In the genomic region with DNA sequence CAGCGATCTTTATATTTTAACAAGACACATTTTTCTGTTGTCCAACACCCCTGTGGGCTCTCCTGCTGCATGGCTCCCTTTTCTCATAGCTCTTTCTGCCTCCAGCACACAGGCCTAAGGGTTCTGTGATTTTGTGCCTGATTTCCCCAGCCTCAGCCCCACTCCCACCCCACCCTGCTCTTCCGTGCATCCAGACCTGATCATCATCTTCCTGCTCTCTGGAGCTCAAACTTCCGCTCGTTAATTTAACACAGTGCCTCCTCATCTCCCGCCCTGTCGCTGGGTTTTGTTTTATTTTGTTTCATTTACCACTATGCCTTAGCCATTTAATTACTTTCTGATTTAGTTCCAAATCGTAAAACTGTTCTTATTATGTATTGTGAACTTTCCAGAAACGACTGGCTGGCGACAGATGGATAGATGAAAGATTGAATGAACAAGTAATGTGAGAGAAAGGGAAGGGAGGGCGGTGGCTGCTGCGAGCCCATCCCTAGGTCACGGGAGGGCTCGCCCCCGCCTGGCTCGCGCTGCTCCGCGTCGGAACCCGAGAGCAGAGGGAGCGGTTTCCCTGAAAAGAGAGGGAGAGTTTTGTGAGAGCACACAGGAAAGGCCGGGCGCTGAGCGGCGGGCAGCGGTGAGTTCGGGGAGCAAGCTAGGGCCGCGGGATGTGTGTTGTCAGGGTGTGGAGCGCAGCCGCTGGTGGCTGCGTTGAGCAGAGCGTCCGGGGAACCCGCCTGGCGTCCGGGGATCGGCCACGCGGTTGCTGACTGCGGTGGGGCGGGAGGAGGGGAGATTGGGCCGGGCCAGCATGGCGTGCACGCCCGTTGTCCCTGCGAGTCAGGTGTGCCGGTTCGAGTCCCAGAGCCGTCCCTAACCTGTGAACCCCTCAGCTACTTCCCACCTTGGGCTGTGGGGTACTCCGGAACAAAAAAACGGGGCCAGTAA, we compare ENCODE assay signal across 8 mouse cellular contexts. TPM values are rescaled to one million over a fixed set of nuclear protein-coding genes. Genes with fewer than 3 reads are reported as not detected.
DNase-seq lines count a peak whose midpoint lies in the region; ATAC-seq and TF ChIP-seq lines count a peak whose summit lies in the region.

A gene (plus strand): TSS at position 276 of the 945 bp plus-strand sequence.

- TF ChIP-seq CTCF in CH12.LX (conservative IDR thresholded peaks at IDR 0.05 in 1 of 2, IDR thresholded peaks at IDR 0.05 in 1 of 2; ENCODE audit: low read depth in 2 of 2, low read length in 2 of 2) = no peak
- no peak for TF ChIP-seq CTCF in liver, postnatal 0 days (IDR thresholded peaks at IDR 0.05; ENCODE audit: low read depth)

- intact Hi-C loops in heart, postnatal 10 days (cut with DNase I) = loop anchor here (2.0 kb wide), 1 partner anchor 146 kb away; a partner anchor contains a TSS

- dilution Hi-C loops in CH12.LX (cut with MboI; ENCODE audit: extremely low pct_ligation_motif_present, extremely low pct_unique_long_range_greater_than_20kb, low sequenced_read_pairs) = no loop called here

- H3K9ac ChIP-seq in CH12.LX (ENCODE audit: insufficient read depth, low read depth) = peak within 1 kb of the TSS; percentile 60
- H3K9ac ChIP-seq in forebrain, embryonic 13.5 days = peak within 1 kb of the TSS; percentile 82
- peak within 1 kb of the TSS; percentile 71 for H3K9ac ChIP-seq in liver, postnatal 0 days (replicated peaks)
- peak within 1 kb of the TSS; percentile 72 for H3K9ac ChIP-seq in neural tube, embryonic 14.5 days (replicated peaks; ENCODE audit: low read depth, low read length)

- TF ChIP-seq POLR2A in CH12.LX (IDR thresholded peaks at IDR 0.05; ENCODE audit: low read depth, low read length) = peak; percentile 88

- TF ChIP-seq RAD21 in CH12.LX (IDR thresholded peaks at IDR 0.05; ENCODE audit: low read depth, low read length) = no peak

- no peaks in the 10 kb centered on the region; the same call in 1 of the 2 replicates for H3K79me2 ChIP-seq in CH12.LX (replicated peaks; ENCODE audit: control insufficient read depth, extremely low read depth, insufficient read depth, poor library complexity, severe bottlenecking)

- peaks cover 6 to 14% of the 10 kb centered on the region in 2 experiments for H3K36me3 ChIP-seq in CH12.LX (replicated peaks in 1 of 2; ENCODE audit: control insufficient read depth in 1 of 2, insufficient read depth in 1 of 2, low read length in 1 of 2)
- peaks cover 8% of the 10 kb centered on the region for H3K36me3 ChIP-seq in forebrain, embryonic 13.5 days (ENCODE audit: poor library complexity, severe bottlenecking)
- 0 out of 2 replicates have a peak, but pooled peaks cover 5% of the 10 kb centered on the region for H3K36me3 ChIP-seq in liver, postnatal 0 days (replicated peaks; ENCODE audit: insufficient read depth, low read length)
- peaks cover 6% of the 10 kb centered on the region; the same call in 1 of the 2 replicates for H3K36me3 ChIP-seq in neural tube, embryonic 14.5 days (ENCODE audit: control insufficient read depth, insufficient read depth, low read length)

- ATAC-seq in forebrain, embryonic 13.5 days = peak; percentile 96
- peak; percentile 97 for ATAC-seq in liver, postnatal 0 days
- peak; percentile 95 for ATAC-seq in neural tube, embryonic 14.5 days (ENCODE audit: low read depth)

- TF ChIP-seq EP300 in CH12.LX (IDR thresholded peaks at IDR 0.05; ENCODE audit: low read length) = no peak
- no peak for TF ChIP-seq EP300 in liver, postnatal 0 days (IDR thresholded peaks at IDR 0.05; ENCODE audit: low read depth)

- no peaks in the 10 kb centered on the region for H3K9me3 ChIP-seq in CH12.LX (replicated peaks; ENCODE audit: low read length)
- no peaks in the 10 kb centered on the region for H3K9me3 ChIP-seq in forebrain, embryonic 13.5 days (replicated peaks)
- no peaks in the 10 kb centered on the region for H3K9me3 ChIP-seq in liver, postnatal 0 days (ENCODE audit: low read length)
- no peaks in the 10 kb centered on the region for H3K9me3 ChIP-seq in neural tube, embryonic 14.5 days (ENCODE audit: control insufficient read depth, low read length)

- in situ Hi-C loops in CH12.LX (cut with MboI; ENCODE audit: low pct_ligation_motif_present, low pct_unique_long_range_greater_than_20kb, low sequenced_read_pairs) = no loop called here

- DNase-seq in CH12.LX (ENCODE audit: extremely low read depth) = peak; percentile 80
- peak; percentile 80 for DNase-seq in c-Kit-positive CD71-positive TER-119-positive erythroid progenitor cells, embryonic 14.5 days (ENCODE audit: low spot score)
- DNase-seq in heart, postnatal 10 days = peak; percentile 80 to 88
- peak; percentile 46 for DNase-seq in large intestine, adult 2 months (ENCODE audit: low read depth, low spot score)
- peak; percentile 79 for DNase-seq in liver, postnatal 0 days
- peak; percentile 82 for DNase-seq in testis, postnatal 10 days (ENCODE audit: low spot score)

- no peaks in the 10 kb centered on the region for H3K27me3 ChIP-seq in CH12.LX (replicated peaks)
- no peaks in the 10 kb centered on the region for H3K27me3 ChIP-seq in forebrain, embryonic 13.5 days
- H3K27me3 ChIP-seq in liver, postnatal 0 days (ENCODE audit: insufficient read depth, low read length) = no peaks in the 10 kb centered on the region
- no peaks in the 10 kb centered on the region for H3K27me3 ChIP-seq in neural tube, embryonic 14.5 days (ENCODE audit: control insufficient read depth, insufficient read depth, low read length)

- H3K27ac ChIP-seq in CH12.LX (ENCODE audit: insufficient read depth, low read depth) = peak within 1 kb of the TSS; percentile 36
- H3K27ac ChIP-seq in forebrain, embryonic 13.5 days = peak within 1 kb of the TSS; percentile 89
- peak within 1 kb of the TSS; percentile 56 for H3K27ac ChIP-seq in liver, postnatal 0 days (ENCODE audit: low read depth)
- peak within 1 kb of the TSS; percentile 88 for H3K27ac ChIP-seq in neural tube, embryonic 14.5 days (ENCODE audit: low read depth, low read length)

- peak within 1 kb of the TSS; percentile 82 for H3K4me2 ChIP-seq in CH12.LX (ENCODE audit: insufficient read depth, low read depth, poor library complexity, severe bottlenecking)
- H3K4me2 ChIP-seq in forebrain, embryonic 13.5 days = peak within 1 kb of the TSS; percentile 64
- H3K4me2 ChIP-seq in liver, postnatal 0 days (ENCODE audit: low read depth, low read length) = peak within 1 kb of the TSS; percentile 66
- H3K4me2 ChIP-seq in neural tube, embryonic 14.5 days (ENCODE audit: low read depth, low read length) = peak within 1 kb of the TSS; percentile 59

- peaks cover 0 to 23% of the 10 kb centered on the region in 2 experiments; a peak in 2 of 4 replicates for H3K4me1 ChIP-seq in CH12.LX (ENCODE audit: control insufficient read depth in 1 of 2, insufficient read depth in 2 of 2)
- 0 out of 2 replicates have a peak, but pooled peaks cover 15% of the 10 kb centered on the region for H3K4me1 ChIP-seq in forebrain, embryonic 13.5 days
- peaks cover 2% of the 10 kb centered on the region; the same call in 1 of the 2 replicates for H3K4me1 ChIP-seq in liver, postnatal 0 days (ENCODE audit: insufficient read depth)
- H3K4me1 ChIP-seq in neural tube, embryonic 14.5 days (ENCODE audit: control insufficient read depth, insufficient read depth, low read length) = no peaks in the 10 kb centered on the region; the same call in 1 of the 2 replicates

- WGBS in forebrain, embryonic 13.5 days = 2% methylated on average over 47 of the region's 52 CpGs
- WGBS in large intestine, adult 2 months = 1% methylated on average over 52 of the region's 52 CpGs
- WGBS in liver, postnatal 0 days (ENCODE audit: insufficient replicate concordance) = 3% methylated on average over 49 of the region's 52 CpGs
- 2% methylated on average over 52 of the region's 52 CpGs for WGBS in neural tube, embryonic 14.5 days

- peak within 1 kb of the TSS; percentile 76 to 80 (median 79) for H3K4me3 ChIP-seq in CH12.LX (replicated peaks in 1 of 3; ENCODE audit: low read depth in 2 of 3, low read length in 2 of 3, poor library complexity in 1 of 3)
- H3K4me3 ChIP-seq in forebrain, embryonic 13.5 days = peak within 1 kb of the TSS; percentile 73
- peak within 1 kb of the TSS; percentile 64 for H3K4me3 ChIP-seq in liver, postnatal 0 days (ENCODE audit: low read depth, low read length)
- peak within 1 kb of the TSS; percentile 56 for H3K4me3 ChIP-seq in neural tube, embryonic 14.5 days (ENCODE audit: low read depth, low read length)

TF ChIP-seq in CH12.LX, 34 proteins besides CTCF, POLR2A, EP300 and RAD21 (continues in another document):
- TF ChIP-seq ZC3H11A (IDR thresholded peaks at IDR 0.05; ENCODE audit: low read depth, low read length) = no peak
- no peak for TF ChIP-seq KAT2A (IDR thresholded peaks at IDR 0.05; ENCODE audit: insufficient replicate concordance, low read length)
- TF ChIP-seq ETS1 (conservative IDR thresholded peaks at IDR 0.05; ENCODE audit: low read depth, low read length) = no peak
- TF ChIP-seq TBP (conservative IDR thresholded peaks at IDR 0.05; ENCODE audit: low read depth, low read length) = peak; percentile 85
- peak; percentile 87 for TF ChIP-seq BHLHE40 (IDR thresholded peaks at IDR 0.05; ENCODE audit: low read depth, low read length)
- no peak for TF ChIP-seq RCOR1 (conservative IDR thresholded peaks at IDR 0.05; ENCODE audit: low read depth, low read length)
- 0 out of 2 replicates have a peak, but pooled peaks have one; percentile 28 for TF ChIP-seq MAX (IDR thresholded peaks at IDR 0.05; ENCODE audit: low read length)
- no peak for TF ChIP-seq NRF1 (IDR thresholded peaks at IDR 0.05; ENCODE audit: low read depth, low read length)
- TF ChIP-seq JUND (conservative IDR thresholded peaks at IDR 0.05; ENCODE audit: low read depth, low read length) = no peak
- TF ChIP-seq MAFK (IDR thresholded peaks at IDR 0.05; ENCODE audit: insufficient replicate concordance, low read length) = no peak
- peak; percentile 77; the same call in 1 of the 2 replicates for TF ChIP-seq SIN3A (IDR thresholded peaks at IDR 0.05; ENCODE audit: low read length)
- TF ChIP-seq ZNF384 (IDR thresholded peaks at IDR 0.05; ENCODE audit: low read depth, low read length) = no peak
- no peak for TF ChIP-seq UBTF (IDR thresholded peaks at IDR 0.05; ENCODE audit: low read depth, low read length)
- TF ChIP-seq HCFC1 (IDR thresholded peaks at IDR 0.05; ENCODE audit: low read depth, low read length) = peak; percentile 84
- TF ChIP-seq ZMIZ1 (IDR thresholded peaks at IDR 0.05; ENCODE audit: low read depth, low read length) = no peak
- TF ChIP-seq MYC (IDR thresholded peaks at IDR 0.05; ENCODE audit: low read depth, low read length) = no peak

RNA-seq across cellular contexts. Expression of the gene that starts here (rescaled TPM):
- 24.8 and 26.9 TPM in 2 replicates for total RNA-seq in CH12.LX (2012; rRNA removed)
- total RNA-seq in CH12.LX (2014; rRNA removed) = 41.5 and 42.5 TPM in 2 replicates
- polyA plus RNA-seq in CH12.LX (2012; ENCODE audit: insufficient read length, low read depth) = 22.1 and 26.1 TPM in 2 replicates
- polyA plus RNA-seq in forebrain, embryonic 13.5 days (2015; fragmentation: Nextera tagmentation; extraction: Ambion mirVana) = 39.4 and 43.5 TPM in 2 replicates
- 10 to 100 TPM; 21.0 to 22.5 TPM for total RNA-seq in heart, postnatal 10 days (2021)
- 7.7 and 8.4 TPM in 2 replicates for polyA plus RNA-seq in large intestine, adult 2 months (2012; rRNA removed)
- polyA plus RNA-seq in liver, postnatal 0 days (2015; fragmentation: Nextera tagmentation; extraction: Ambion mirVana) = 8.1 and 9.6 TPM in 2 replicates
- 59.8 and 72.2 TPM in 2 replicates for polyA plus RNA-seq in neural tube, embryonic 14.5 days (2014; fragmentation: Nextera tagmentation; extraction: Ambion mirVana)

Comparison
In these comparisons a context has a peak if more than half of its experiments do, and no peak if none do; other contexts are left out.
1. Peak in every context shown above with its lines: DNase-seq, ATAC-seq, H3K4me3 ChIP-seq and H3K27ac ChIP-seq.
2. H3K27ac ChIP-seq: peak in every context shown above with its lines; median percentile 89 in forebrain, embryonic 13.5 days; 88 in neural tube, embryonic 14.5 days; 56 in liver, postnatal 0 days; 36 in CH12.LX.